Mouse (Mus musculus) telencephalon, adult 2 months (tissue): ENCODE data around the gene Ascl4.

Source experiments
- DNase-seq: peaks from one replicate; pipeline ENCODE4 v3.0.0-alpha.2; 2011; ENCODE audit warnings: low read depth, low spot score

Ascl4 gene

DNA sequence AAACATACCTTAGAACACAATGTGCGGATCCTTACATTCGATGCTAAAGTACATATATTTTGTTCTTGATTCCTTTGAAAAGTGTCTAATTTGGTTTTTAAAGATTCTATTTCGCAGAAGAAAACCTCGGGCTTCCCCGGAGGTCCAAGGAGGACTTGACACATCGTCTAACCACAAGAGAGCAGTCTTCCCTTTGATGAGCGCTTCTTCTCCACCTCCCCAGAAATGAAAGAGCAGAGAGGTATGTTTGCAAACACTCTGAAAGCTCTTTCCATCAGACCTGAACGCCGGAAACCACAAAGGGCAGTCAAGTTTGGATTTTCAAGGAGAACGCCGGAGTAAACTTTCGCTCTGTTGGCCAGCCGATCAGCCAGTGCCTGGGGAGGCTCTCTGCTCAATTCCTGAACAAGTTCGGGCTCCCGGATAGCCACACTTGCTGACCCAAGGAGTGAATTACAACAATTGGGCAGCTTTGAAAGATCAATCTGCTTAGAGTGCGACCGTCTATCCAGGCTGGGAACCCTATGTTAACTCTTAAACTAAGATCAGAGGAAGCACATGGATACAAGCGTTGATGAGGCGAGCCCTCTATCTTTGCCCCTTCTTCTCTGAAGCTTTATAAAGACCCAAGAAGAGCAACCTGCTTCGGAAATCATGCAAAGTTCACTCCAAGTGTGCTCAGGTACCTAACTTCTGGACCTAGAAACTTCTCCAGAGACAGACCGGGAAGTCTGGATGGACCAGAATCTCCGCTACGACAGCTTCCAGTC lies at the start of gene Ascl4:
Ascl4 (plus strand) TSS at position 6 of the 770 bp plus-strand sequence.
- DNase-seq, result no peak

DNA sequence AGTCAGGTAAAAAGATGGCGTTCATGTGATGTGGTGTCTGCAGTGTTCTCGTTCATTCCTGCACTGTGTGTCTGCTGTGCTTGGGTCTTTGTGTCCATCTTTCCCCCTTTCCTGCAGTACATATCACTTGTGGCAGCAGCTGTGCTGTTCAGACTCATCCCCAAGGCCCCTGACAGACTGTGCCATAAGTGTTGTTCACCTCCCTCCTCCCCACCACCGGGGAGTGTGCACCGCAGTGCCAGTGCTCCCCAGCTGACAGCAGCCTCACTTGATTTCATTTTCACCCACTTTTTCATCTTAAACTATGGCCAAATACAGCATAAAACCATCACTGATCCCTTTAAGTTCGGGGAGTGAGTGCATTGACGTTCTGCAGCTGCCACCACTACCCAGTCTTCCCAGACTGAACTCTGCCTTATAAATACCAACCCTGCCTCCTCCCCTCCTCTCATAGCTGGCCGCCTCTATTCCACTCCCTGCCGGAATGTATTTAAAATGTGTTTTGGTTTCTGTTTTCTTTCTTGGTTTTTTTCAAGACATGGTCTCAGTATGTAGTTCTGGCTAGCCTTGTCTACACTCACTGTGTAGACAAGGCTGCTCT lies 47.5 kb upstream of the Ascl4 start:
- no peak for DNase-seq

DNA sequence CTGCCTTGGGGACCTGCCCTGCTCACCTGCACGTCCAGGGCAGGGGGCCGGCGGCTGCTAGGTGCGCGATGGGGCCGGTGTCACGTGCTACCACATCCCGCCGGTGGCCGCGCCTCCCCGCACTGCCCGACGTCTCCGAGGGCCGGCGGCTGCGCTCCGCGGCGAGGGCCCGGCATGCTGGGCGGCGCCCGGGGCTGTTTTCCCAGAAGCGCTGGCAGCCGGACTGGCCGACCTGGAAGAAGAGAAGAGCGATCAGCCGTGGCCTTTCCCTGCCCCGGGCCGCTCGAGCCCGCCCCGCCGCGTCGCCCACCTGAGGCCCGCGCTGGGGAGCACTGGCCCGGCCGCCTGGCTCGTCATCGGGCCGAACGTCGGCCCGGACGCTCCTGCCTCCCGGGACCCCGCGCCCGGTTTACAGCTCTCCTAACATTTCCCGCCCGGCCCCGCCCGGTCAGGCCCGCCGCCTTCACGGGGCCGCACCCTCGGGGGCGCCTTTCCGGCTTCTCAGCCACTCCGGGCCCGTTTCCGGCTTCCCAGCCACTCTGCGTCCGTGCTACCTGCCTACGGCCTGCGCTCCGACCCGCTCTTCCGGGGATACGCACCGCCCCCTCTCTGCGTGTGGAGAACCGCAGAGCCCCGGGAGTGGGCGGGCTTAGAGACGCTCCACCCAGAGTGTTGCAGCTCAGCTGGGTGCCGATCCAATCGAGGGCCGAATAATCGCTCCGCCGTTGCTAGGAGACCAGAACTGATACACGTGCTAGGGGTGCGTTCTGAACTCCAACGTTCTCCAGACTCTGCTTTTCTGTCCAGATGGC lies 10.8 kb upstream of the Ascl4 start, which contains the start of gene Prdm4:
Prdm4 (minus strand) TSS at position 645 of the 812 bp plus-strand sequence.
- peak; percentile 99 for DNase-seq

DNA sequence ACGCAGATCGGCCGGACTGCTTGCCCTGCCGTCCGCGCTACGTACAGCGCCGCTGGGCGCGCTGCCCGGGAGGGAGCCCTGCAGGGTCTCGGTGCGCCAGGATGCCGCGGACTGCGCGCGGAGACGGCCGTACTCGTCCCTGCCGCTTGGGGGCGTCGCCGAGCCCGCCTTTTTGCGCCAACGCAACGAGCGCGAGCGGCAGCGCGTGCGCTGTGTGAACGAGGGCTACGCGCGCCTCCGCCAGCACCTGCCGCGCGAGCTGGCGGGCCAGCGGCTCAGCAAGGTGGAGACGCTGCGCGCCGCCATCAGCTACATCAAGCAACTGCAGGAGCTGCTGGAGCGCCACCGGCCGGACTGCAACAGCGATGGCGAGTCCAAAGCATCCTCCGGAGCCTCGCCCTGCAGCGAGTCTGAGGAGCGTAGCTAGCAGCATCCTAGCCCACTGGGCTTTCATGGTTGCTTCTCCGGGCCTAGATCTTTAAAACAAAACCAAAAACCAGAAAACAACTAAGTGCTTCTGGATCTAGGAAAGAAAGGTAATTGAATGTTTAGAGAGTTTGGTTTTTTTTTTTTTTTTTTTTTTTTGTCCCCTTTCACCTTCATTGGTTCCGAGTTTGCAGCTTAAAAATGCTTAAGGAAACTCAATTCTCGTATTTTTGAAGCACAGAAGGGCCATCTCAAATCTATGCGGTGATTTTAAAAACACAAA lies 1.2 kb downstream of the Ascl4 start:
- peak; percentile 79 for DNase-seq

DNA sequence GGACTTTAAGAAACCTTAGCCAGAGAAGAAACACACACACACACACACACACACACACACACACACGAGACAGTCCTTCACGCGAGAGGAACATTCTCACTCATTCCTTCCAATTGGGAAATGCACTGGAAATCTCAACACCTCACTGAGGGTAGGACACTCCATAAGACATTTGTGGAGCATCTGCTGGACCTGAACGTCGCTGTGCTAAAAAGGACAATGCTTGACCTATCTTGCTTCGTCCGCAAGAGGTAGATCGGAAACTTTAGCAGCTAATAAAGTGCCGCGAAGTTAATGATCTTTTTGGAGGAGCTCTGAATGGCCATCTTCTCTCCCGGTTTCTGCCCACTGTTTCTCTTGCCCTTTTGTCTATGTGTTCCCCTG lies 1.7 kb downstream of the Ascl4 start:
- DNase-seq, result no peak

DNA sequence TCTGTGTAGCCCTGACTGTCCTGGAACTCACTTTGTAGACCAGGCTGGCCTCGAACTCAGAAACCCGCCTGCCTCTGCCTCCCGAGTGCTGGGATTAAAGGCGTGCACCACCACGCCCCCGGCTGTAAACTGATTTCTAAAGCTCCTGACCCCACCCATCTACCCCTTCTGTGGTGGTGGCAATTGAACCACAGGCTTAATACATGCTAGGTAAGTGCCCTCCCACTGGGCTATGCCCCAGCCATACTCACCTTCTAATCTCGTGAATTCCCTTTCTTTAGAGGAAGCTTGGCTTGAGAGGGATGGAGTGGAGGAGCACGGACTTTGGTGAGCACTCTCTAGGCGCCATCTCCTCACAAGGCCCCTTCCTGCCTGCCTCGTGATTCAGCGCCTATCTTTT lies 2.5 kb downstream of the Ascl4 start:
- DNase-seq, result no peak

DNA sequence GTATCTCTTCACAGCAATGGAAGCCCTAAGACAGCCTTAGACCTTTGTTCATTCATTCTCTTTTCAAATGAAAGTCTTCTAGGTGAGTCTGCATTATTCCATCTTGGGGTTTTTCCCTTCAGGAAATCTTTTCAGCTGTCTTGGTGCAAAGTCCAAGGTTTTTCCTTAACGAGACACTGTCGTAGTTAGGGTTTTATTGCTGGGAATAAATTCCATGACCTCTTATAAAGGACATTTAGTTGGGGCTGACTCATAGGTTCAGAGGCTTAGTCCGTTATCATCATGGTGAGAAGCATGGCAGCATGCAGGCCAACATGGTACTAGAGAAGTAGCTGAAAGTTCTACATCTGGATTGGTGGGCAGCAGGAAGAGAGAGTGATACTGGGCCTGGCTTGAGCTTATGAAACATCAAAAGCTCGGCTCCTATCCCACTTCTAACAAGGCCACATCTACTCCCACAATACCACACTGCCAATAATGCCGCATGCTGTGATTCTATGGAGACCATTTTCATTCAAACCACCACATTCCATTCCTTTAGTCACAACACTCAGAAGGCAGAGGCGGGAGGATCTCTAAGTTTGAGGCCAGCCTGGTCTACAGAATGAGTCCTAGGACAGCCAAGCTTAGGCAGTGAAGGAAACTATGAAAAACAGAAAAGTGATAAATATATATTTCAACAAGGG lies 8.9 kb downstream of the Ascl4 start:
- no peak for DNase-seq

DNA sequence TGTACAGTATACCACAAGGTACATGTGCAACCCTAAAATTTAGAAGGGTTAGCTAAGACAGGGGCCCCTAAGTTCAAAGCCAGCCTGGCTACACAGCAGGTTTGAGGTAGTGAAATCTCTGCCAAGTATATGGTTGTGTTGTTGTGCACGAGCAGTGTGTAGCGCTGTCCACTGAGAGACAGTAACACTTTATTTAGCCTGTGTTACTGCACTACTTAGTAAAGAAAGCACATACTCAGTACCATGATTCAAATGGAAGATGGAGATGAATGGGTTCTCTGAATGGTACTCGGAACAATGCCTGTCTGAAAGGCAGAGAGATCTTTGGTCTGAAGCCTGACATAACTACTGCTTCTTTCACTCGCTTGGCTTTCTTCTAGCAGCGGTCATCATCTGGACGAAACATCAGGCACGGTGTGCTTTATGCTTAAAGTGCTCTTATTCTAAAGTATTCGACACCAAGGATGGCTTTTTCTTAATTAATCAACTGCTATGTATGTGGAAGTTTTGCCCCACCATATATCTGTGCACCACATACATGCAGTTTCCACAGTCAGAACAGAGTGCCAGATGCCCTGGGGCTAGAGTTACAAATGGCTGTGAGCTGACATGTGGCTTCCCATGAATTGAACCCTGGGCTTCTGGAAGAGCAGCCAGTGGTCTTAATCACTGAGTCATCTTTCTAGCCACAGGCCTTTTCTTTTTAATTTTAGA lies 21.2 kb downstream of the Ascl4 start:
- DNase-seq, result no peak

DNA sequence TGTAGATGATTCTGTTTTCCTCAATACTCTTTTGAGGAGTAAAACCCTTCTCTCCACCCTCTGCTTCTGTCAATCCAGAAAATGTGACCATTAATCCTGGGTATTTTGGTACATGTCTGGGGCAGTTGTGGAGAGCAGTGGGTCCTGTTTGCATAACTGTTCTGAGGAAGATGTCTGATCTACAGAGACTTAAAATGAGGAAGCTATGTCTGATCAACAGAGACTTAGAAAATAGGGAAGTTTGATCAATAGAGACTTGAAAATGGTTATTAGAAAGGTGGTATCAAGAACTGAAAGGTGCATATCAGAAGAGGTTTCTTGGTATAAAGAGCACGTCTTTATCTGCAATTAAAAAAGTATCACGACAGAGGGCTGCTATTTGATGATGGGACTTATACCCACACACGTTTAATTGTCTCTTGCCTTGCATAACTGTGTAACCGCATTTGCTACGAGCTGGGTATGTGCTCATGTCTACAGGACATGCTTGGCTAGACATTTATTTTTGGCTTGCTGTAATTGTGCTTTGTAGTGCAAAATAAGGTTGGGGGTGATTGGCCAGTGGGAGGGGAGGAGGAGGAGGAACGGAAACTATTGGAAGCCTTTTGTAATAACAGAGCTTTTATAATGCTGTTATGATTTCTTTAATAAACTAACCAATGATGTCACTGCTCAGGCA lies 24.4 kb downstream of the Ascl4 start:
- DNase-seq, result no peak

DNA sequence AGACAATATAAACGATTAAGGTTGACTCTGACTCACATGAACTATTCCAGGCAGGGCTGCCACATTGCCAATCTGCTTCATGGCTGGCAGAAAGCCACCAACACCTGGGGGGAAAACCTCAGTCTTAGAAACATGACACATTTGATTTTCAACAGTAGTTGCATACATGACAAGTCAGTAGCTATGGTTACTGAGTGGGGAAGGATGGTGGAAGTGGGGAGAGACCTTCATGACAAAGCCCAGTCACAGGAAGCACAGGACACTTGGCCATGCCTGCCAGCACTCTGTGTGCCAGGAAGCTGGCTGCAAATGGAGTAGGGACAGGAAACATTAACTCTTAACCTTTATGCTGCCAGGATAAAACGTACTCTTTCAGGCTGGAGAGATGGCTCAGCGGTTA lies 25.9 kb downstream of the Ascl4 start:
- DNase-seq, result no peak

DNA sequence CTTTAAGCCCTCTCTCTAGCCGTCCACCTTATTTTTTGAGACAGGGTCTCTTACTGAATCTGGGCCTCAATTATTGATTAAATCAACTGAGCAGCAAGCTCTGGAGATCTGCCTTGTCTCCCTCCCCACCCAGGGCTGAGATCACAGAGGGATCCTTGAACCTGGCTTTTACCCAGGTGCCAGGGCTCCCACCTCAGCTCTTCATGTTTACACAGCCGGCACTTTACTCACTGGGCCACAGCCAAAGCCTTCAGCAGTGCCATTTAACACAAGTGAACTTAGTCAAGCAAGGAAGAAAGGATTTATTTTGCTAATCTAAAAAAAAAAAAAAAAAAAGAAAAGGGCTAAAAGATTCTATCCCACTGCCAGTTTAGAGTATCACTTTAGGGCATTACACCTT lies 26.9 kb downstream of the Ascl4 start:
- DNase-seq, result no peak

DNA sequence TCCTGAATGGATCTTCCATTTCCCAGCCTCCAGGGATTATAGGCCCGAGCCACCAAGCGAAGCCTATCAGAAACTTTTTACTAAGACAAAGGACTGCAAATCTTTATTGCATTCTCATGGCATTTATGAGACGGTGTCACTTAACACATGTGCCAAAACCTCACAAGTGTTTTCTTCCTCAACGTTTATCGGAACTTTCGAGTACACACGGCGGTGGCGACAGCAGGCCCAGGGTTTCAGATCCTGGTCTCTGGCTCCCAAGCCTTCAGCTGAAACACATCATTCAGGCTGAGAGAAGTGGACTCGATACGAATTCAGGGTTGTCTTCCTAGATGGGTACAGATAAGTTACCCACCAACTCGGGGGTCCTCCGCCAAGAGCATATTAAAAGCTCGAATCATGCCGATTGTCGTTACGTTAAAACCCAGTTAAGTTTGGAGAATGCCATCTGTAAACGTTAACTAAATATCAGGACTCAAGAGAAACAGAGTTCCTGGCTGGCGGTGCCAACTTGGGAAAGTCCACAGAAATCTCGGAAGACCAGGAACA lies 29.5 kb downstream of the Ascl4 start:
- DNase-seq, result no peak

DNA sequence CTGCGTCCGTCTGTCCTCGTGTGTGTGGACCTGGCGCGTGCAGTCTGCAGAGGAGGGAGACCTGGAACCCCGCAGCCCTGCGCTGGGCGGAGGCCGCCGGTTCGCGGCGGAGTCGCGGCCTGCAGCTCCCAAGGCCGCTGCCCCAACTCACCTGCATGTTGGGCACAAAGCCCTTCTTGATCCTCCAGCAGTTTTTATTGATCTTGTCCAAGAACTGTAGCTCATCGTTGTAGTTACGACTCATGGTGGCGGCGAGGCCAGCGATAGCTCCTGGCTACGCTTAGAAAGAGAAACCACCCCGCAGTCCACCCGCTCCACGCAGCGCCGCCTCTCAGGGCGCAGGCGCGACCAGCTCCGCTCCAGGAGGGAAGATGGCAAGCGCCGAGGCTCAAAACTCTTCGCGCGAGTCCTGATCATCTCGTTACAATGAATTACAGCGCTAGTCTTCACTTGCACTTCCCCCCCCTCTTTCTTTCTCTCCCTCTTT lies 30.0 kb downstream of the Ascl4 start, which contains the start of gene Rtcb:
Rtcb (minus strand) TSS at position 360 of the 487 bp plus-strand sequence.
- DNase-seq, result peak; percentile 91

DNA sequence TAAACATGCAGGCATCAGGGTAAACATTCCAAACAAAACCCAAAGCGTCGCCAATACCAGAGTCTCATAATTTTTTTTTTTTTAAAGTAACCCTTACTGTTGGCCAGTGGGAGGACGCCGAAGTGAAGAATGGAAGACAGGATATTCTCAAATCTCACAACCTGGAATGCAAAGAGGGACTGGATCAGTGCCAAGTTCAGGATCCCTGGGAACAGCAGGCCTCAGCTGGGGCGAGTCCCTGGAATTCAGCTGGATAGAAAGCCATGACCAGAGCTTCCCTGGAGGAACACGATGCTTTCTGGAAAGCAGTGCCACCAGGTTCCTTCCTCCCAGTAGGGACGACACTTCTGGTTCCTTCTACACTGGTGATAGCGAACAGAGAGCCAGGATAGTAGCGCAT lies 35.4 kb downstream of the Ascl4 start:
- DNase-seq, result no peak

DNA sequence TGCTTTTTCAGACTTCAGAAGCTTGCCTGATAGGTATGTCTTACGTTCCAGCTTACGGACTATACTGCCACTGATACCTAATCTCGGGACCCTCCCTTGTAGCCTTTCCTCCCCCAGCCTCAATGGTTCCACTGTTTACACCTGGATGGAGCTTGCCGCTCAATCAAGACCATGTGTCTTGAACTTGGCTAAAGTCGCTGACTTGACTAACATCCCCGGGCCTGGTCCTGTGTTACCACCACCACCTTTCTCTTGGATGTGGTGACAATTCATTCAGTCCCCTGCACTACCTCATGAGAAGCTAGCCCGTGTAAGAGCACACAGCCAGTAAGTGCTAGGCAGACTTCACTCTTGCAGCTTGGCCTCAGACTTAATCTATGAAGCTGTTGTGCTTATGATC lies 36.8 kb downstream of the Ascl4 start:
- DNase-seq, result no peak

DNA sequence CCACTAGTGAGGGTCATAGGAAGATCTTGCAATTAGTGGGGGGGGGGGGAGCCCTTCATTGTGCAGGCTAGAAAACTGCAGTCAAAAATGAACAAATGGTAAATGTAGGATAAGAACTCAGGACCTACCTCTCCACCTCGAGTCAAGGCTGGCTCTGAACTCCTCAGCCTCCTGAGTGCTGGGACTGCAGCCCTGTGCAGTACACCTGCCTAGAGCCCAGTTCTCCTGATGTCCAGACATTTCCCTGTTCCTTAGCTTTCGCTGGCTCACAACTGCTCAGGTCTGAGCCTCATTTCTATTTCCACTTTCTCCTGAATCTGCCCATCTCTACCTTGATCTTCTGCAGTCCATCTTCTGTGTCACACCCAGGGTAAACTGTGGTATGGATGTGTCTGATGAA lies 39.0 kb downstream of the Ascl4 start:
- DNase-seq, result no peak

DNA sequence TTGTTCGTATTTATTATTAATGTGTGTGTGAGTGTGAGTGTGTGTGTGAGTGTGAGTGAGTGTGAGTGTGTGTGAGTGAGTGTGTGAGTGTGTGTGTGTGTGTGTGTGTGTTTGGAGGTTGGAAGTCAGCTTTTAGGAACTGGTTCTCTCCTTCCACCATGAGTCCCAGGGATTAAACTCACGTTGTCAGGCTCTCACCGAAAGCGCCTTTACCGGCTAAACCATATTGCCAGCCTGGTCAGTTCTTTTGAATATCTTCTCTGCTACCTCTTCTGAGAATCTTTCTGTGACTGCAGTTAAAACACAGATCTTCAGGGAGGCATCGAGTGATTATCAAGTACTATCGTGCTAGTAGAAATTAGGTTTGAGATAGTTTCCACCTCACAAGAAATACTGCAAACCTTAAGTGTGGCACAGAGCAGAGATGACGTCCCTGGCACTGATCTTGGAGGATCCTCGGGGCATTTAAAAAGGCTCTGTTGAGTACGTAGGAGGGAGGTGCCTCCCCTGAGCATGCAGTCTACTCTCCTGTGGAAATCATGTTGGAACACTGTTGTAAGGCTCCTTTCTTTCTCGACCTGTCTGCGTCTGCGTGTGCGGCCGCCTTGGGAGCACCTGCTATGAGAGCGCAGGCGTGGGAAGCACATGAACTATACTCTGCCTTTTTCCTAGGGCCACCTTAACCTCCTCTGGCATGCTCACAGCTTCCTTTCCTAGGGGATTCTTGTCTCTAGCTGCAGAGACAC lies 40.1 kb downstream of the Ascl4 start:
- no peak for DNase-seq

DNA sequence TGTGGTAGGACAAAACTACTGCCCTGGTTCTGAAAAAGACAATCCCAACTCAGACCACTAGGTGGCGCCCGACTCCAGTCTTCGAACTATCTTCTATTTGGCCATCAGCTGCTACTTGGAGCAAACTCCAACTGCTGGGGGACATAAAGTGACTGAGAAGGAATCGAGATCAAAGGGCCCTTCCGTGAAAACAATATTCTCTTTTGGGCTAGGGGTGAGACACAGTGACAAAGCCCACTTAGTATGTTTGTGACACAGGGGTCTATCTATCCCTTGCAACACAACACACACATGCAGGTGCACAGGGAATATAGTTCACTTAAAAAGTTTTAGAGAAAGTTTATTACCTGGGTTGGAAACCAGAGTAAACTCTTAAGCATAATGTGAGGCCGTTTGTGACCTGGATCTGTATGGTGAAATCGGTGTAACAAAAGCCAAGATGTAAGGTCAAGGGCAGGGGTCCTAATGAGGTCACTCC lies 40.7 kb downstream of the Ascl4 start:
- peak; percentile 29 for DNase-seq

DNA sequence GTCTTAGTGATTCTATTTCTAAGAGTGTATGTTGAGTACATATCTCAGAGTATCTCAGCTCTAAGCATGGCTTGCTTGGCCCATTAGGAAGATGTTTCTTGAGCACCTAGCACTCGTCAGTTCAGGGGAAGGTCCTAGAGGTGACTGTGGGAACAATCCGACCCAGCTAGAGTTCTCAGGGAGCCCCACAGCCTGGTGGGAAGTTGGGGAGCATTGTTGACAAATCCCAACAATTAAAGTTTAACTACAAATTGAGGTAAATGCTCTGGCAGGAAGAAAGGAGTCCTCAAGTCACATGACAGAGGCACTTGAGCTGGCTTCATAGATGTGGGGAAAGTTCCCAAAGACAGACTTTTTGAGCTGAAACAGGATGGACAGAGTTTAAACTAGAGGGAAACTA lies 41.2 kb downstream of the Ascl4 start:
- DNase-seq, result no peak
